Mouse (Mus musculus) neural tube, embryonic 14.5 days (tissue): ENCODE results near the gene Gkn2. TPM values are rescaled to one million over a fixed set of nuclear protein-coding genes. Genes with fewer than 3 reads are reported as not detected.

ENCODE experiments used
- ATAC-seq: fragments of 200-750 bp; cut with Nextera tagmentation; 2 replicates; pipeline ENCODE4 v1.8.0; 2017; ENCODE audit warnings: low read depth, mild to moderate bottlenecking, moderate TSS enrichment, moderate library complexity
- H3K27ac ChIP-seq: fragments of 300-500 bp; sonication (generic); 2 replicates; pipeline ENCODE4 v1.5.1; 2014; ENCODE audit warnings: low read depth, mild to moderate bottlenecking, control low read depth, low read length, moderate library complexity, mixed read lengths
- H3K27me3 ChIP-seq: fragments of 300-500 bp; sonication (generic); 2 replicates; pipeline ENCODE4 v1.6.1; 2014; ENCODE audit warnings: low read length; ENCODE audit not compliant: control insufficient read depth, insufficient read depth
- H3K36me3 ChIP-seq: fragments of 300-500 bp; sonication (generic); 2 replicates; pipeline ENCODE4 v1.6.1; 2014; ENCODE audit warnings: low read length, mixed read lengths; ENCODE audit not compliant: control insufficient read depth, insufficient read depth
- H3K4me1 ChIP-seq: fragments of 300-500 bp; sonication (generic); 2 replicates; pipeline ENCODE4 v1.6.1; 2014; ENCODE audit warnings: low read length; ENCODE audit not compliant: control insufficient read depth, insufficient read depth
- H3K4me2 ChIP-seq: fragments of 300-500 bp; sonication (generic); 2 replicates; pipeline ENCODE4 v1.6.1; 2014; ENCODE audit warnings: mild to moderate bottlenecking, low read depth, low read length, control low read depth
- H3K4me3 ChIP-seq: fragments of 300-500 bp; sonication (generic); 2 replicates; pipeline ENCODE4 v1.5.1; 2014; ENCODE audit warnings: low read depth, low read length, control low read depth, mixed read lengths
- H3K9ac ChIP-seq: fragments of 300-500 bp; sonication (generic); replicated peaks from 2 replicates; pipeline ENCODE4 v1.6.1; 2014; ENCODE audit warnings: low read depth, mild to moderate bottlenecking, control low read depth, low read length, mixed read lengths
- H3K9me3 ChIP-seq: fragments of 300-500 bp; sonication (generic); 2 replicates; pipeline ENCODE4 v1.6.1; 2016; ENCODE audit warnings: low read length; ENCODE audit not compliant: control insufficient read depth
- WGBS: fragments of 180-500 bp; shearing (Covaris S2); extraction: QIAGEN DNeasy Blood & Tissue Kit; methylation state at CpG from one replicate; pipeline ENCODE4 v1.1.7; 2014; 5-methylcytosine and 5-hydroxymethylcytosine counted together
- polyA plus RNA-seq: library from polyadenylated mRNA; unstranded; fragments of >200 nt; fragmentation: Nextera tagmentation; extraction: Ambion mirVana; gene quantifications from 2 replicates; pipeline ENCODE4 v1.2.1, GENCODE M21; 2014

The Gkn2 gene
- polyA plus RNA-seq, 1 experiment from 2014 or later, result not detected

GRCm38 (mm10) chr6:87350829-87351228 is 22.3 kb upstream of the Gkn2 start, which contains the start of gene Gkn1:
Gkn1 (minus strand) TSS chr6:87350942.
- WGBS, result 92% methylated on average over 8 of the region's 8 CpGs
- Histone ChIP-seq H3K4me2 (no peak within 1 kb of the TSS), H3K4me1 (no peaks in the 10 kb centered on the region), H3K36me3 (no peaks in the 10 kb centered on the region), H3K9me3 (no peaks in the 10 kb centered on the region), H3K27me3 (no peaks in the 10 kb centered on the region), H3K4me3 (no peak within 1 kb of the TSS), H3K27ac (no peak within 1 kb of the TSS), H3K9ac (no peak within 1 kb of the TSS)
- no peak for ATAC-seq

- WGBS, result 57% methylated on average over 5 of the region's 5 CpGs
- H3K27me3 ChIP-seq, result no peaks in the 10 kb centered on the region
- no peak for ATAC-seq
- H3K4me3 ChIP-seq, result no peak overlapping the region
- no peak overlapping the region for H3K9ac ChIP-seq
- H3K27ac ChIP-seq, result no peak overlapping the region
- H3K4me2 ChIP-seq, result no peak overlapping the region
- H3K9me3 ChIP-seq, result no peaks in the 10 kb centered on the region
- no peaks in the 10 kb centered on the region for H3K4me1 ChIP-seq
- H3K36me3 ChIP-seq, result no peaks in the 10 kb centered on the region
These were observed 18.7 kb upstream of the Gkn2 start for GRCm38 (mm10) chr6:87354441-87354840.

GRCm38 (mm10) chr6:87369223-87369622 is 3.9 kb upstream of the Gkn2 start:
- H3K36me3 ChIP-seq, result no peaks in the 10 kb centered on the region
- no peak overlapping the region for H3K27ac ChIP-seq
- no peak overlapping the region for H3K4me3 ChIP-seq
- WGBS, result 92% methylated on average over 5 of the region's 5 CpGs
- H3K9ac ChIP-seq, result no peak overlapping the region
- no peak overlapping the region for H3K4me2 ChIP-seq
- ATAC-seq, result no peak
- no peaks in the 10 kb centered on the region for H3K4me1 ChIP-seq
- no peaks in the 10 kb centered on the region for H3K27me3 ChIP-seq
- H3K9me3 ChIP-seq, result no peaks in the 10 kb centered on the region

- Histone ChIP-seq H3K4me2 (peak overlapping the region; percentile 53), H3K4me3 (peak overlapping the region; percentile 15; the same call in 1 of the 2 replicates), H3K36me3 (no peaks in the 10 kb centered on the region), H3K27me3 (no peaks in the 10 kb centered on the region), H3K9me3 (no peaks in the 10 kb centered on the region), H3K9ac (no peak overlapping the region), H3K4me1 (no peaks in the 10 kb centered on the region), H3K27ac (no peak overlapping the region)
- no peak for ATAC-seq
- 14% methylated on average over 24 of the region's 24 CpGs for WGBS
These were observed 11.0 kb downstream of the Gkn2 start for GRCm38 (mm10) chr6:87383926-87384691.

- WGBS, result 65% methylated on average over 5 of the region's 6 CpGs
- ATAC-seq, result no peak
- H3K36me3 ChIP-seq, result no peaks in the 10 kb centered on the region
These were observed 11.6 kb downstream of the Gkn2 start for GRCm38 (mm10) chr6:87384761-87385160.

GRCm38 (mm10) chr6:87386203-87386602 is 13.0 kb downstream of the Gkn2 start:
- no peak overlapping the region for H3K4me2 ChIP-seq
- no peaks in the 10 kb centered on the region for H3K36me3 ChIP-seq
- H3K9me3 ChIP-seq, result no peaks in the 10 kb centered on the region
- H3K4me3 ChIP-seq, result no peak overlapping the region
- H3K27ac ChIP-seq, result no peak overlapping the region
- no peak overlapping the region for H3K9ac ChIP-seq
- no peaks in the 10 kb centered on the region for H3K4me1 ChIP-seq
- WGBS, result 11% methylated on average over 7 of the region's 7 CpGs
- H3K27me3 ChIP-seq, result no peaks in the 10 kb centered on the region
- no peak for ATAC-seq

More at GRCm38 (mm10) chr6:87384761-87385160, 11.6 kb downstream of the Gkn2 start:
- Histone ChIP-seq H3K27ac (no peak overlapping the region), H3K4me2 (no peak overlapping the region), H3K4me3 (no peak overlapping the region), H3K4me1 (no peaks in the 10 kb centered on the region), H3K9ac (no peak overlapping the region), H3K27me3 (no peaks in the 10 kb centered on the region), H3K9me3 (no peaks in the 10 kb centered on the region)

- Histone ChIP-seq H3K9ac (no peak overlapping the region), H3K4me3 (no peak overlapping the region), H3K27me3 (no peaks in the 10 kb centered on the region), H3K36me3 (no peaks in the 10 kb centered on the region), H3K9me3 (no peaks in the 10 kb centered on the region), H3K27ac (no peak overlapping the region), H3K4me1 (no peaks in the 10 kb centered on the region), H3K4me2 (no peak overlapping the region)
- ATAC-seq, result no peak
- WGBS, result 86% methylated on average over 10 of the region's 10 CpGs
These were observed 13.5 kb downstream of the Gkn2 start for GRCm38 (mm10) chr6:87386681-87387080.

- no peaks in the 10 kb centered on the region for H3K36me3 ChIP-seq
- H3K27me3 ChIP-seq, result no peaks in the 10 kb centered on the region
- ATAC-seq, result no peak
- no peak within 1 kb of the TSS for H3K9ac ChIP-seq
- no peak within 1 kb of the TSS for H3K4me3 ChIP-seq
- H3K27ac ChIP-seq, result no peak within 1 kb of the TSS
- H3K4me2 ChIP-seq, result no peak within 1 kb of the TSS
- 60% methylated on average over 7 of the region's 7 CpGs for WGBS
- no peaks in the 10 kb centered on the region for H3K4me1 ChIP-seq
- no peaks in the 10 kb centered on the region for H3K9me3 ChIP-seq
These were observed 15.7 kb downstream of the Gkn2 start, which contains the start of gene Gkn3 for GRCm38 (mm10) chr6:87388877-87389276. Gkn3 (minus strand) TSS chr6:87388935.

- no peaks in the 10 kb centered on the region for H3K9me3 ChIP-seq
- no peak overlapping the region for H3K27ac ChIP-seq
- H3K4me3 ChIP-seq, result no peak overlapping the region
- no peak overlapping the region for H3K4me2 ChIP-seq
- H3K4me1 ChIP-seq, result no peaks in the 10 kb centered on the region
- no peak overlapping the region for H3K9ac ChIP-seq
- no peaks in the 10 kb centered on the region for H3K36me3 ChIP-seq
- WGBS, result 52% methylated on average over 5 of the region's 5 CpGs
- no peaks in the 10 kb centered on the region for H3K27me3 ChIP-seq
- no peak for ATAC-seq
These were observed 16.4 kb downstream of the Gkn2 start for GRCm38 (mm10) chr6:87389455-87389989.
